Mouse (Mus musculus) cerebellum, adult 2 months (tissue): ENCODE results near the gene Aadacl4. TPM values are rescaled to one million over a fixed set of nuclear protein-coding genes. Genes with fewer than 3 reads are reported as not detected.
"Not testable (repeated sequence)": the region's sequence is repeated elsewhere in the genome, so short reads cannot be mapped to it uniquely, and the experiment has no call there.

Experiments used
- DNase-seq, 2 experiments: peaks; one replicate each; pipeline ENCODE4 v3.0.0; 2021
- H3K27ac ChIP-seq: fragments of 200-500 bp; 2 replicates; pipeline ENCODE4 v1.5.1; 2012; ENCODE audit warnings: low read length, control low read depth, inconsistent platforms; ENCODE audit not compliant: insufficient read depth
- H3K27me3 ChIP-seq: fragments of 200-500 bp; 2 replicates; pipeline ENCODE4 v1.6.1; 2012; ENCODE audit warnings: inconsistent platforms, mild to moderate bottlenecking, low read length, moderate library complexity; ENCODE audit not compliant: control insufficient read depth, insufficient read depth
- H3K4me1 ChIP-seq: fragments of 200-500 bp; 2 replicates; pipeline ENCODE4 v1.6.1; 2011; ENCODE audit warnings: low read length; ENCODE audit not compliant: control insufficient read depth, insufficient read depth
- H3K4me3 ChIP-seq: fragments of 200-500 bp; replicated peaks from 2 replicates; pipeline ENCODE3; 2011; ENCODE audit warnings: mild to moderate bottlenecking, low read depth, low read length, control low read depth; ENCODE audit not compliant: insufficient read depth
- CTCF ChIP-seq: fragments of 200-500 bp; IDR thresholded peaks from 2 replicates; pipeline ENCODE4 v1.5.1; 2011; ENCODE audit warnings: low read depth, mild to moderate bottlenecking, control low read depth, low read length, moderate library complexity, borderline replicate concordance; ENCODE audit not compliant: insufficient read depth
- POLR2A ChIP-seq: fragments of 200-500 bp; IDR thresholded peaks from 2 replicates; pipeline ENCODE4 v1.6.1; 2011; ENCODE audit warnings: low read length, control low read depth, borderline replicate concordance; ENCODE audit not compliant: insufficient read depth
- WGBS: fragments of 180-500 bp; shearing (Covaris S2); methylation state at CpG from one replicate; pipeline ENCODE4 v1.1.7; 2018; 5-methylcytosine and 5-hydroxymethylcytosine counted together
- polyA plus RNA-seq: library from polyadenylated mRNA; depleted of rRNA; stranded (reverse); fragments of >200 nt; gene quantifications from 2 replicates; pipeline ENCODE4 v1.2.3, GENCODE M21; 2012; rRNA removed

Aadacl4 gene
- polyA plus RNA-seq = not detected in 2 replicates

GRCm38 (mm10) chr4:144613407-144613806, at the start of gene Aadacl4:
Gene Aadacl4 (plus strand): TSS chr4:144613707.
- no peak for DNase-seq
- WGBS = 42% methylated on average over 1 of the region's 1 CpGs
- TF ChIP-seq POLR2A (no peak), CTCF (no peak)
- Histone ChIP-seq H3K4me1 (no peaks in the 10 kb centered on the region), H3K27me3 (no peaks in the 10 kb centered on the region), H3K27ac (no peak within 1 kb of the TSS), H3K4me3 (no peak within 1 kb of the TSS)

- Histone ChIP-seq H3K4me1 (no peaks in the 10 kb centered on the region), H3K27me3 (no peaks in the 10 kb centered on the region), H3K27ac (no peak within 1 kb of the TSS), H3K4me3 (no peak within 1 kb of the TSS)
- TF ChIP-seq POLR2A = no peak
- TF ChIP-seq CTCF = no peak
- DNase-seq = no peak
- WGBS = 91% methylated on average over 1 of the region's 1 CpGs
These were observed 48.5 kb upstream of the Aadacl4 start, which contains the start of gene Gm13124 for GRCm38 (mm10) chr4:144565034-144565433. Gene Gm13124 (minus strand): TSS chr4:144565134.

GRCm38 (mm10) chr4:144567752-144568151, 45.8 kb upstream of the Aadacl4 start:
- no peak for DNase-seq
- Histone ChIP-seq H3K4me1 (no peaks in the 10 kb centered on the region), H3K27me3 (no peaks in the 10 kb centered on the region), H3K4me3 (no peak overlapping the region), H3K27ac (no peak overlapping the region)
- TF ChIP-seq CTCF (no peak), POLR2A (no peak)

GRCm38 (mm10) chr4:144586207-144586606, 27.3 kb upstream of the Aadacl4 start:
- not testable (repeated sequence) for H3K27ac ChIP-seq, H3K4me1 ChIP-seq, H3K27me3 ChIP-seq, H3K4me3 ChIP-seq, DNase-seq
- WGBS = 83% methylated on average over 12 of the region's 16 CpGs

- H3K4me3 ChIP-seq = no peak overlapping the region
- DNase-seq = no peak
- H3K27me3 ChIP-seq = no peaks in the 10 kb centered on the region
- H3K4me1 ChIP-seq = no peaks in the 10 kb centered on the region
- no peak for TF ChIP-seq POLR2A
- no peak for TF ChIP-seq CTCF
- H3K27ac ChIP-seq = no peak overlapping the region
These were observed 20.7 kb upstream of the Aadacl4 start for GRCm38 (mm10) chr4:144592790-144593189.

- Histone ChIP-seq H3K27me3 (no peaks in the 10 kb centered on the region), H3K27ac (no peak overlapping the region), H3K4me1 (no peaks in the 10 kb centered on the region), H3K4me3 (no peak overlapping the region)
- TF ChIP-seq CTCF = no peak
- no peak for TF ChIP-seq POLR2A
- DNase-seq = no peak
- WGBS = 55% methylated on average over 1 of the region's 1 CpGs
These were observed 1.1 kb downstream of the Aadacl4 start for GRCm38 (mm10) chr4:144614586-144614985.

GRCm38 (mm10) chr4:144638263-144638662, 24.8 kb downstream of the Aadacl4 start:
- no peak for TF ChIP-seq POLR2A
- TF ChIP-seq CTCF = no peak
- Histone ChIP-seq H3K4me1 (no peaks in the 10 kb centered on the region), H3K27me3 (no peaks in the 10 kb centered on the region), H3K4me3 (no peak overlapping the region), H3K27ac (no peak overlapping the region)
- DNase-seq = no peak

Other genes with a start within 250 kb of the Aadacl4 start
- not detected in 2 replicates for gene Pramef20, start 235.8 kb upstream of the Aadacl4 start, polyA plus RNA-seq
- gene Pramef12, start 205.2 kb upstream of the Aadacl4 start, polyA plus RNA-seq = not detected in 2 replicates
- not detected in 2 replicates for gene 1700012P22Rik, start 174.9 kb upstream of the Aadacl4 start, polyA plus RNA-seq
- not detected in 2 replicates for gene Gm9944, start 160.4 kb upstream of the Aadacl4 start, polyA plus RNA-seq
- gene Aadacl3, start 150.0 kb upstream of the Aadacl4 start, polyA plus RNA-seq = not detected in 2 replicates
- gene 9430007A20Rik, start 93.9 kb upstream of the Aadacl4 start, polyA plus RNA-seq = not detected in 2 replicates
- not detected in 2 replicates for gene Gm13124, start 48.6 kb upstream of the Aadacl4 start, polyA plus RNA-seq
- not detected in 2 replicates for gene Gm436, start 72.7 kb downstream of the Aadacl4 start, polyA plus RNA-seq
- gene Gm13178, start 107.7 kb downstream of the Aadacl4 start, polyA plus RNA-seq = not detected in 2 replicates
- gene Gm438, start 172.9 kb downstream of the Aadacl4 start, polyA plus RNA-seq = not detected in 2 replicates